Mouse (Mus musculus): ENCODE data around the gene Zbp1.
A peak's percentile ranks its signal among the peaks of the same experiment; 100 is the strongest.

The Zbp1 gene

DNA sequence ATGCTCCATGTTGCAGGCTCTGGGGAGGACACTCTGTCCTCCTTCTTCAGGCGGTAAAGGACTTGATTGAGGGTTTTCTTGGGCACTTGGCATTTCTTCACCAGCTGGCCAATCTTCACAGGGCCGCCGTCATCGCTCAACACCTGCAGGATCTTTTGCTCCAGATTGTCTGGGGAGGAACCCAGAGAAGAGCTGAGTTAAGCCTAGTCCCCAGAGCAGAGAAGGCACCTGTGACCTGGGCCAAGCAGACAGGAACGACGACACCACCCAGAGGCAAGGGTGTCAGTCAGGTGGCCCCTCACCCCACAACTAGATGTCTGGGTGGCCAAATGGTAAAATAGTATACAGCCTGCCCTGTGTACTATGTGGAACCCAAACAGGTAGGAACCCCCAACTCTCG lies 1.9 kb downstream of the Zbp1 start:
- DNase-seq (ENCODE audit: low read depth): no peak

- DNase-seq (ENCODE audit: low read depth): no peak
These were observed 6.5 kb downstream of the Zbp1 start for GRCm38 (mm10) chr2:173212227-173212626.

GRCm38 (mm10) chr2:173209091-173209815 lies 9.5 kb downstream of the Zbp1 start:
- DNase-seq (ENCODE audit: low read depth): peak; percentile 5

- no peak for DNase-seq (ENCODE audit: low read depth)
These were observed 11.7 kb downstream of the Zbp1 start for GRCm38 (mm10) chr2:173207051-173207450.

- no peak for DNase-seq (ENCODE audit: low read depth)
These were observed 13.1 kb downstream of the Zbp1 start for GRCm38 (mm10) chr2:173205563-173206099.

DNA sequence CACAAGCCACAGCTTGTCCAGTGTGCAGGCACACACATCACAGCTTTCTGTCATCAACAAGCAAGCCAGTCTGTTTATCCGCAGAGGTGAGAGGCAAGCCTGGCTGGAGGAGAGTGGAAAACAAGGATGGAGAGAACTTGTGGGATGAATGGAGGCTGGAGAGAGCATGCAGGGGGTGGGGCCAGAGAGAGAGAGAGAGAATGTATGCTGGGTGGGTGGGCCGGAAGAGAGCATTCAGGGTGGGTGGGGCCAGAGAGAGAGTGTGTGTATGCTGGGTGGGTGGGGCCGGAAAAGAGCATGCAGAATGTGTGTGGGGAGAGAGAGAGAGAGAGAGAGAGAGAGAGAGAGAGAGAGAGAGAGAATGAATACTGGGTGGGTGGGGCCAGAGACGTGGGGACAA lies 14.1 kb downstream of the Zbp1 start:
- no peak for DNase-seq (ENCODE audit: low read depth)

DNA sequence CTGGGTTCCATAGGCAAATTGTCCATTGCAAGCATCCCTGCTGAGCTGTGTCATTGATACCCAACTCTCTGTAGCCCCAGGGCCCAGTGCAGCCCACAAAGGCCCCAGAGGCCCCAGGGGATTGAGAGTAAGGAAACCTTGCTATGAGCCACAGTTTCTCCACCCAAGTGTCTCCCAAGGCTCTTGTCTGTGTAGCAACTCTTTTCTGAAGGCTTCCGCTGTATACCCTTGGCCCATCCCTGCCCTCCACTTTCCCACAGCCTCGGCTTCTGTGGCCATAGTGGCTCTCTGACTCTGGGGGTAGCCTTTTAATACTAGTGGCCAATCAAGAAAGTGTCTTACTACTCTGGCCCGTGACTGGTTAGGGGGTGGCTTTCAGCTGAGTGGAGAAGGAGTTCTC lies 15.0 kb downstream of the Zbp1 start:
- DNase-seq (ENCODE audit: low read depth): no peak

GRCm38 (mm10) chr2:173202924-173203689 lies 15.6 kb downstream of the Zbp1 start:
- DNase-seq (ENCODE audit: low read depth): no peak

DNA sequence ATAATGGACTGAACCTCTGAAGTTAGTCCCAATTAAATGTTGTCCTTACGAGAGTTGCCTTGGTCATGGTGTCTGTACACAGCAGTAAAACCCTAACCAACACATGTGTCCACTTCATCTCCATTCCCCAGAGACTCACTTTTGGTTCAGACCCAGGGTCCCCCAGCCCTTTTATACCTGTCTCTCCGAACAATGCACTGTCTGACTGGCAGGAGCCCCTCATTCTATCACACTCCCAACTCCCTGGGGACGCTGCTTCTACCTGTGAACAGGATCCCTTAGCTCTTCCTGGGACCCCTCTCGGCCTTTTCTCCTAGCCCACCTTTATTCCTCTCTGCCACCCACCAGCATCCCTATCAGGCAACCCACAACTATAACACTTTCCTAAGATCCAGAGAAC lies 23.9 kb downstream of the Zbp1 start:
- DNase-seq (ENCODE audit: low read depth): no peak

GRCm38 (mm10) chr2:173187182-173187855 lies 31.4 kb downstream of the Zbp1 start:
- no peak for DNase-seq (ENCODE audit: low read depth)

- peak; percentile 87 for DNase-seq (ENCODE audit: low read depth)
These were observed 32.4 kb downstream of the Zbp1 start for GRCm38 (mm10) chr2:173186047-173186943.

GRCm38 (mm10) chr2:173185282-173185681 lies 33.4 kb downstream of the Zbp1 start:
- no peak for DNase-seq (ENCODE audit: low read depth)

GRCm38 (mm10) chr2:173184475-173185080 lies 34.1 kb downstream of the Zbp1 start:
- DNase-seq (ENCODE audit: low read depth): peak; percentile 22

- DNase-seq (ENCODE audit: low read depth): peak; percentile 71
These were observed 34.8 kb downstream of the Zbp1 start for GRCm38 (mm10) chr2:173183836-173184460.

- no peak for DNase-seq (ENCODE audit: low read depth)
These were observed 35.4 kb downstream of the Zbp1 start for GRCm38 (mm10) chr2:173183311-173183710.

DNA sequence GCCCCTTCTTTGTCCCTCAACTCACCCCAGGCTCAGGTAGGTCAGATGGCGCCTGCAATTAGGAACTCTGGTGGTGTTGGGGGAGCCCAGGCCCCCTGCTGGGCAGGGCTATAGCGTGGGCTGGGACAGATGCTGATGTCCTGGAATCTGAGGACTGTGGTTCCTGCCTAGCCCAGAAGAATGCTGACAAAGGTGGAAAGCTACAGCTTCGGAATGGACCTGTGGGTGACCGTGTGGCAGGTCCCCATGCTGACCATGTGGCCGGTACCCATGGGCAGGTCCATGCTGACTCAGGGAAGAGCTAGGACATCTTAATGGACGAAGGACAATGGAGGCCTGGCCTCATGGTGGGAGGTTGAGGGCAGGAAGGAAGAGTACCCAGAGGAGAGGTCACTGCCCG lies 35.9 kb downstream of the Zbp1 start:
- DNase-seq (ENCODE audit: low read depth): no peak

DNA sequence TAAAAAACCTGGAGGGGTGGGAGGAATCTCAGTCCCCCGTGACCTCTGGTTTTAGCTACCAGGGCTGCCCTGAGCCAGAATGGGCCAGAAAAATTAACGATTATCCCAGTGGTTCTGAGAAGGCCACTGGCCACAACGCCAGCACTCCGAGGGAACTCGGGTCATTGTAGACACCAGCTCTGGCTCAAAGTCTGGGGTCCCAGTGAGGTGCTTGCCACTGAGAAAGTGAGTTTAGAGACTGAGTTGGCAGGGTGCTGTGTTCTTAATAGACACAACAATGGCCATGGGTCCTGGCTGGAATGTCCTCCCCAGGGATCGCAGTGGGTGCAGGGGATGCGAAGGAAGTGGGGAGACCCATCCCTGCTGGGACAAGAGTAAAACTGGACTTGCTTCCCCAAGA lies 36.8 kb downstream of the Zbp1 start:
- no peak for DNase-seq (ENCODE audit: low read depth)

DNA sequence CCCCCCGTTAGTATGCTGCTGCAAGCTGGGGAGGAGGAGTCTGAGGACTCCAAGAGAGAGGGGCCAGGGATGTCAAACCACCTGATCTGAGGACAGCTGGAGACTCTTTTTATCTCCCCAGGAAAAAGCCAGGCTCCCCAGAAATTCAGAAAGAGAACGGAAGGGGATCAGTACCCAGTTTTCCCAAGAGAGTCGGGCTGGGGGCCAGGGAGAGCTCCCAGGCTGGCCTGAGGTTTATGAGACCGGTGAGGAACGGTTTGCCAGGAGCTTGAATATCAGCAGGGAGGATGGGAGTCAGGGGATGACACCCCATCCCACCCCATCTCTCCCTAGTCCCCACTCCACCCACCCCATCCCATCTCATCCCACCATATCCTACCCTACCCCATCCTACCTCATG lies 37.2 kb downstream of the Zbp1 start:
- no peak for DNase-seq (ENCODE audit: low read depth)

DNA sequence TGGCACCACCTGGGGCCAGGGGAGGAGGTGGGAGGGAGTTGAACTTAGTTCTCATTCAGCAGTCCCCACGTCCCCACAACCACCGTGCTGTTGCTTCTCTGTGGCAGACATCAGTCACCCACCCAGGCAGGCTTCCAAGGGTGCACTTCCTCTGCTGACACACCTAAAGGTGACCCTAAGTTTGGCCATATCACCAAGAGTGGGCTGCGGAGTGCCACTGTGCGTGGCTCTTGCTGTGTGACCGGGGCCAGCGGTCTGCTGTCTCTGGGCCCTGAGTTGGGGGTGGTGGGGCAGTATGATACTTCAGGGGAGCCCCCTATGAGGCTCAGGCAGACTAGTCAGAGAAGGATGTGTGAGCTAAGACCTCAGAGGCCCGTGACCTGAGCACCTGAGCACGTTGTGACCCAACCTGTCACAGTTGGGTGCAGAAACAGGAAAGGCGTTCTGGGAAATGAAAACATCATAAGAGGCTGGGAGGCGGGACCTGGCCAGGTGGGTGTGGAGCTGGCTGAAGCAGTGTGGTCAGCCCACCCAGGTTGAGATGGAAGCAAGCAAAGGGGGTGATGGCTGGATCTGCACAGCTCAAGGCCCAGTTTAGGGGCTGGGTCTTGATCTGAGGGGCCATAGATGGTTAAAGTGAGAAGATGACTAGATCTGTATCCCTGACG lies 37.9 kb downstream of the Zbp1 start:
- no peak for DNase-seq (ENCODE audit: low read depth)

DNA sequence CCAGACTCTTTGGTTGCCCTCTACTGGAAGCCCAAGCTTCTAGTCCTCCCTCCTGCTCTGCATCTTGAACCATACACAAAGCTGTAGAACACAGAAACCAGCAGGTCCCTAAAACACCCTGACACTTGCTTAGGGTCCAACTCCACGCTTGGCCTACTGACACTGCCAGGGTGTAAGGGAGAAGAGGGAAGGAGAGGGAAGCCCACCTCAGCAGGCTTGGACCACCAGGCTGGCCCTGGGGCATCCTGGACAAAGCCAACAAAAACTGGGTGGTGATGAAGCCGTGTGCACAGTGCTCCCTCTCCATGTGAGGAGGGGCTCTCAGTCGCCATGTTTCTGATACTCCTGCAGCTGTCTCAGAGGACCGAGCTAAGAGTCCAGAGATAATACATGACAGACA lies 38.7 kb downstream of the Zbp1 start:
- no peak for DNase-seq (ENCODE audit: low read depth)

Data from naive thymus-derived CD4-positive, alpha-beta T cell, adult 2 months (primary cell).